Mouse (Mus musculus): ENCODE measurements at regions not wholly inside any gene's neighbourhood (a gene's known extent, or its start where the extent isn't known, plus 50 kb on each side); places are given as distances from the start of the nearest gene placed in this dataset.
A peak's percentile ranks its signal among the peaks of the same experiment; 100 is the strongest.

DNA sequence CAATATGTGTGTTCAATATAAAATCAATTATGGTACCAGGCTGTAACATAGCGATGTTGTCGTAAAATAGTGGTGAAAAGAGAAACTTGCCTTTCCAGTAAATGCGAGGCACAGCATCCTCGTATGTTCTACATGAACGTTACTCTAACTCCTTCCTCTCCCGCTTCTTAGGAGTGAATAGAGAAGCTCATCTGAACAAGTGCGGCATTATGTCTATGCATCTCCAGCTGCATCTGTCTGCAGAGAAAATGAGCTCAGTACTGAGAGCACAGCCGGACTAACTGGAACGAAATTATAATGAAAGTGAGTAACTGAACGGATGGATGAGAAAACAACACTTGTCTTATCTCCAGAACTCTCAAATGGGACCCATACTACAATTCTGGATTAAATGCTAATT lies 193.5 kb upstream of the Atp11b start:
- peak; percentile 12 for DNase-seq

DNA sequence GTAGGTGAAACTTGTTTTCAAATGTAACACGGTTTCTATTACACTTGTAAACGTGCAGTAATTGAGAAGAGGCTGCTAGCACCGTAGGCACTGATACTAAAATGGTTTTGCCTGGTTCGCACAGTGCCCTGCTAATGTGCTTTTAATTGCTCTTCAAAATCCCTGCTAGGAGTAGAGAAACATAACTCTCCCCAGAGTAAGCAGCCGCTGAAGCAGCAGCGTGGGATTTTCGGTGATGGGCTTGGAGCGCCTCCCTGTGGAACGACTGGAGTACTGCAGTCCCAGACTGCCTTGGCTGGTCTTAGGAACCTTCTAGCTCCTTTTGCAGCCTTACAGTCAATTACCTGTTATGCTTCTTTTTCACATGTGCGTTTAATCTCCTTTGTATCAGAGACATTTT lies 179.5 kb upstream of the Atp11b start:
- peak; percentile 13 for DNase-seq
